Mouse (Mus musculus): Measurements from ENCODE around the gene BC117090.
"Not testable (repeated sequence)": the region's sequence is repeated elsewhere in the genome, so short reads cannot be mapped to it uniquely, and the experiment has no call there.

BC117090 gene

GRCm38 (mm10) chr16:36334232-36334631, at the start of gene BC117090:
TSS of gene BC117090 (minus strand) at chr16:36334332.
- DNase-seq (ENCODE audit: low read depth, low spot score), result no peak

GRCm38 (mm10) chr16:36367648-36368047, 33.5 kb upstream of the BC117090 start, which contains the start of gene BC100530:
TSS of gene BC100530 (minus strand) at chr16:36367748.
- not testable (repeated sequence) for DNase-seq (ENCODE audit: low read depth, low spot score)

- no peak for DNase-seq (ENCODE audit: low read depth, low spot score)
These were observed 3.0 kb upstream of the BC117090 start for GRCm38 (mm10) chr16:36337171-36337570.

- DNase-seq (ENCODE audit: low read depth, low spot score), result no peak
These were observed 14.8 kb downstream of the BC117090 start for GRCm38 (mm10) chr16:36319286-36319685.

- DNase-seq (ENCODE audit: low read depth, low spot score), result not testable (repeated sequence)
These were observed 18.0 kb downstream of the BC117090 start for GRCm38 (mm10) chr16:36316111-36316510.

GRCm38 (mm10) chr16:36307631-36308030, 26.5 kb downstream of the BC117090 start:
- no peak for DNase-seq (ENCODE audit: low read depth, low spot score)

GRCm38 (mm10) chr16:36289140-36289539, 45.0 kb downstream of the BC117090 start:
- no peak for DNase-seq (ENCODE audit: low read depth, low spot score)

- not testable (repeated sequence) for DNase-seq (ENCODE audit: low read depth, low spot score)
These were observed 57.3 kb downstream of the BC117090 start, which contains the start of gene Stfa1 for GRCm38 (mm10) chr16:36276796-36277195. TSS of gene Stfa1 (plus strand) at chr16:36276951.

Data from CD4-positive, CD25-positive, alpha-beta regulatory T cell, adult 2 months (primary cell).